Mouse (Mus musculus) spleen, adult 2 months (tissue): Measurements from ENCODE around the gene Rnf8.

ENCODE experiments used
- CTCF ChIP-seq: fragments of 200-500 bp; IDR thresholded peaks from 2 replicates; pipeline ENCODE4 v1.5.1; 2011; ENCODE audit warnings: mild to moderate bottlenecking, inconsistent platforms; ENCODE audit not compliant: insufficient read depth, insufficient read length, insufficient replicate concordance; ENCODE audit errors: extremely low read depth
- POLR2A ChIP-seq: fragments of 200-500 bp; IDR thresholded peaks from 2 replicates; pipeline ENCODE4 v1.6.1; 2011; ENCODE audit warnings: low read depth, low read length, inconsistent platforms

GRCm38 (mm10) chr17:29693571-29693970 is 79.0 kb downstream of the Rnf8 start:
- TF ChIP-seq CTCF: no peak
- TF ChIP-seq POLR2A: no peak
